Mouse (Mus musculus): ENCODE measurements around the gene Uba52. TPM values are rescaled to one million over a fixed set of nuclear protein-coding genes. Genes with fewer than 3 reads are reported as not detected.

Uba52 gene
- total and polyA plus RNA-seq, 2 experiments: 750 to 770 TPM

- Histone ChIP-seq H3K27ac (replicated peaks; ENCODE audit: insufficient read depth, low read depth, low read length) (no peak overlapping the region), H3K9ac (ENCODE audit: low read depth, low read length) (no peak overlapping the region), H3K79me2 (ENCODE audit: control insufficient read depth, insufficient read depth, low read length) (peaks cover 6% of the 10 kb centered on the region; the same call in 1 of the 2 replicates), H3K36me3 (ENCODE audit: control insufficient read depth, insufficient read depth, low read length) (peaks cover 36% of the 10 kb centered on the region), H3K4me1 (ENCODE audit: control insufficient read depth, insufficient read depth, low read length) (peaks cover 20% of the 10 kb centered on the region), H3K27me3 (ENCODE audit: control insufficient read depth, insufficient read depth, low read length) (no peaks in the 10 kb centered on the region), H3K4me3 (ENCODE audit: insufficient read depth, low read depth, low read length) (no peak overlapping the region)
- no peak for DNase-seq (ENCODE audit: extremely low read depth, low read depth, low spot score)
- WGBS: 95% methylated on average over 12 of the region's 12 CpGs
- TF ChIP-seq POLR2A (IDR thresholded peaks at IDR 0.05; ENCODE audit: extremely low read depth, insufficient read depth, low read length) (no peak), CTCF (IDR thresholded peaks at IDR 0.05; ENCODE audit: low read depth, low read length) (no peak)
Observed at GRCm38 (mm10) chr8:70534281-70534680, 23.7 kb upstream of the Uba52 start.

- Histone ChIP-seq H3K9ac (ENCODE audit: low read depth, low read length) (peak overlapping the region; percentile 11), H3K4me1 (ENCODE audit: control insufficient read depth, insufficient read depth, low read length) (peaks cover 27% of the 10 kb centered on the region), H3K27ac (replicated peaks; ENCODE audit: insufficient read depth, low read depth, low read length) (peak overlapping the region; percentile 86), H3K79me2 (ENCODE audit: control insufficient read depth, insufficient read depth, low read length) (peaks cover 9% of the 10 kb centered on the region; the same call in 1 of the 2 replicates), H3K4me3 (ENCODE audit: insufficient read depth, low read depth, low read length) (no peak overlapping the region), H3K36me3 (ENCODE audit: control insufficient read depth, insufficient read depth, low read length) (peaks cover 25% of the 10 kb centered on the region; the same call in 1 of the 2 replicates), H3K27me3 (ENCODE audit: control insufficient read depth, insufficient read depth, low read length) (no peaks in the 10 kb centered on the region)
- TF ChIP-seq CTCF (IDR thresholded peaks at IDR 0.05; ENCODE audit: low read depth, low read length): peak; percentile 14; the same call in 1 of the 2 replicates
- no peak for TF ChIP-seq POLR2A (IDR thresholded peaks at IDR 0.05; ENCODE audit: extremely low read depth, insufficient read depth, low read length)
- DNase-seq (ENCODE audit: extremely low read depth, low read depth, low spot score): no peak
- 89% methylated on average over 2 of the region's 2 CpGs for WGBS
Observed at GRCm38 (mm10) chr8:70530314-70530713, 19.7 kb upstream of the Uba52 start.

GRCm38 (mm10) chr8:70529741-70530161, 19.1 kb upstream of the Uba52 start:
- Histone ChIP-seq H3K4me3 (ENCODE audit: insufficient read depth, low read depth, low read length) (no peak overlapping the region), H3K27me3 (ENCODE audit: control insufficient read depth, insufficient read depth, low read length) (no peaks in the 10 kb centered on the region), H3K27ac (replicated peaks; ENCODE audit: insufficient read depth, low read depth, low read length) (peak overlapping the region; percentile 87), H3K9ac (ENCODE audit: low read depth, low read length) (peak overlapping the region; percentile 11; the same call in 1 of the 2 replicates), H3K4me1 (ENCODE audit: control insufficient read depth, insufficient read depth, low read length) (peaks cover 27% of the 10 kb centered on the region), H3K79me2 (ENCODE audit: control insufficient read depth, insufficient read depth, low read length) (peaks cover 9% of the 10 kb centered on the region; the same call in 1 of the 2 replicates), H3K36me3 (ENCODE audit: control insufficient read depth, insufficient read depth, low read length) (peaks cover 22% of the 10 kb centered on the region; the same call in 1 of the 2 replicates)
- no peak for TF ChIP-seq POLR2A (IDR thresholded peaks at IDR 0.05; ENCODE audit: extremely low read depth, insufficient read depth, low read length)
- TF ChIP-seq CTCF (IDR thresholded peaks at IDR 0.05; ENCODE audit: low read depth, low read length): no peak
- peak; percentile 100 for DNase-seq (ENCODE audit: extremely low read depth, low read depth, low spot score)
- WGBS: 22% methylated on average over 3 of the region's 3 CpGs

GRCm38 (mm10) chr8:70529299-70529698, 18.7 kb upstream of the Uba52 start:
- peaks cover 27% of the 10 kb centered on the region for H3K4me1 ChIP-seq (ENCODE audit: control insufficient read depth, insufficient read depth, low read length)
- peaks cover 9% of the 10 kb centered on the region; the same call in 1 of the 2 replicates for H3K79me2 ChIP-seq (ENCODE audit: control insufficient read depth, insufficient read depth, low read length)
- TF ChIP-seq POLR2A (IDR thresholded peaks at IDR 0.05; ENCODE audit: extremely low read depth, insufficient read depth, low read length) (peak; percentile 73; the same call in 1 of the 2 replicates), CTCF (IDR thresholded peaks at IDR 0.05; ENCODE audit: low read depth, low read length) (no peak)
- H3K27me3 ChIP-seq (ENCODE audit: control insufficient read depth, insufficient read depth, low read length): no peaks in the 10 kb centered on the region
- peak overlapping the region; percentile 87 for H3K27ac ChIP-seq (replicated peaks; ENCODE audit: insufficient read depth, low read depth, low read length)
- WGBS: 12% methylated on average over 5 of the region's 5 CpGs
- peak overlapping the region; percentile 64 for H3K9ac ChIP-seq (ENCODE audit: low read depth, low read length)
- no peak for DNase-seq (ENCODE audit: extremely low read depth, low read depth, low spot score)
- H3K36me3 ChIP-seq (ENCODE audit: control insufficient read depth, insufficient read depth, low read length): peaks cover 20% of the 10 kb centered on the region; the same call in 1 of the 2 replicates
- peak overlapping the region; percentile 19; the same call in 1 of the 2 replicates for H3K4me3 ChIP-seq (ENCODE audit: insufficient read depth, low read depth, low read length)

GRCm38 (mm10) chr8:70528182-70528797, 17.7 kb upstream of the Uba52 start:
- Histone ChIP-seq H3K27ac (replicated peaks; ENCODE audit: insufficient read depth, low read depth, low read length) (peak overlapping the region; percentile 96), H3K36me3 (ENCODE audit: control insufficient read depth, insufficient read depth, low read length) (peaks cover 15% of the 10 kb centered on the region; the same call in 1 of the 2 replicates), H3K9ac (ENCODE audit: low read depth, low read length) (peak overlapping the region; percentile 88), H3K79me2 (ENCODE audit: control insufficient read depth, insufficient read depth, low read length) (peaks cover 9% of the 10 kb centered on the region; the same call in 1 of the 2 replicates), H3K4me3 (ENCODE audit: insufficient read depth, low read depth, low read length) (peak overlapping the region; percentile 85), H3K4me1 (ENCODE audit: control insufficient read depth, insufficient read depth, low read length) (peaks cover 29% of the 10 kb centered on the region), H3K27me3 (ENCODE audit: control insufficient read depth, insufficient read depth, low read length) (no peaks in the 10 kb centered on the region)
- WGBS: 2% methylated on average over 13 of the region's 13 CpGs
- TF ChIP-seq CTCF (IDR thresholded peaks at IDR 0.05; ENCODE audit: low read depth, low read length) (no peak), POLR2A (IDR thresholded peaks at IDR 0.05; ENCODE audit: extremely low read depth, insufficient read depth, low read length) (no peak)
- DNase-seq (ENCODE audit: extremely low read depth, low read depth, low spot score): peak; percentile 66

Measured in liver, adult 2 months (tissue).